Mouse (Mus musculus) heart, embryonic 13.5 days (tissue): ENCODE measurements around the gene Rhoj. TPM values are rescaled to one million over a fixed set of nuclear protein-coding genes. Genes with fewer than 3 reads are reported as not detected.

ENCODE experiments used
- ATAC-seq: fragments of 200-750 bp; cut with Nextera tagmentation; 2 replicates; pipeline ENCODE4 v1.8.0; 2017; ENCODE audit warnings: moderate TSS enrichment; ENCODE audit not compliant: insufficient number of reproducible peaks, low FRiP score, low TSS enrichment; ENCODE audit errors: extremely low read depth
- H3K27ac ChIP-seq: fragments of 300-500 bp; sonication (generic); replicated peaks from 2 replicates; pipeline ENCODE4 v1.5.1; 2015; ENCODE audit warnings: moderate library complexity, mild to moderate bottlenecking, inconsistent platforms
- H3K27me3 ChIP-seq: fragments of 300-500 bp; sonication (generic); replicated peaks from 2 replicates; pipeline ENCODE4 v1.6.1; 2015; ENCODE audit warnings: mild to moderate bottlenecking, inconsistent platforms
- H3K36me3 ChIP-seq: fragments of 300-500 bp; sonication (generic); 2 replicates; pipeline ENCODE4 v1.6.1; 2015; ENCODE audit warnings: mild to moderate bottlenecking, inconsistent platforms
- H3K4me1 ChIP-seq: fragments of 300-500 bp; sonication (generic); 2 replicates; pipeline ENCODE4 v1.6.1; 2015; ENCODE audit warnings: inconsistent platforms
- H3K4me2 ChIP-seq: fragments of 300-500 bp; sonication (generic); 2 replicates; pipeline ENCODE4 v1.6.1; 2015; ENCODE audit warnings: inconsistent platforms, mild to moderate bottlenecking, moderate library complexity
- H3K4me3 ChIP-seq: fragments of 300-500 bp; sonication (generic); 2 replicates; pipeline ENCODE4 v1.5.1; 2015; ENCODE audit warnings: moderate library complexity, mild to moderate bottlenecking, inconsistent platforms
- H3K9ac ChIP-seq: fragments of 300-500 bp; sonication (generic); 2 replicates; pipeline ENCODE4 v1.6.1; 2015; ENCODE audit warnings: inconsistent platforms, mild to moderate bottlenecking, moderate library complexity
- H3K9me3 ChIP-seq: fragments of 300-500 bp; sonication (generic); 2 replicates; pipeline ENCODE4 v1.6.1; 2016; ENCODE audit warnings: inconsistent platforms
- WGBS: fragments of 180-500 bp; shearing (Covaris S2); methylation state at CpG from one replicate; pipeline ENCODE4 v1.1.7; 2015; ENCODE audit warnings: mixed read lengths; 5-methylcytosine and 5-hydroxymethylcytosine counted together
- polyA plus RNA-seq: library from polyadenylated mRNA; unstranded; fragments of >200 nt; fragmentation: Nextera tagmentation; extraction: Ambion mirVana; gene quantifications from 2 replicates; pipeline ENCODE4 v1.2.1, GENCODE M21; 2015

Gene Rhoj
- polyA plus RNA-seq, 1 experiment from 2014 or later, result 43.0 TPM

GRCm38 (mm10) chr12:75367371-75367770 is 59.2 kb downstream of the Rhoj start:
- peaks cover 23% of the 10 kb centered on the region for H3K4me1 ChIP-seq
- H3K4me2 ChIP-seq, result no peak overlapping the region
- H3K27me3 ChIP-seq, result no peaks in the 10 kb centered on the region
- H3K9me3 ChIP-seq, result no peaks in the 10 kb centered on the region
- no peak for ATAC-seq
- no peak overlapping the region for H3K4me3 ChIP-seq
- no peak overlapping the region for H3K27ac ChIP-seq
- peaks cover 9% of the 10 kb centered on the region; the same call in 1 of the 2 replicates for H3K36me3 ChIP-seq
- WGBS, result 83% methylated on average over 6 of the region's 6 CpGs
- no peak overlapping the region for H3K9ac ChIP-seq

DNA sequence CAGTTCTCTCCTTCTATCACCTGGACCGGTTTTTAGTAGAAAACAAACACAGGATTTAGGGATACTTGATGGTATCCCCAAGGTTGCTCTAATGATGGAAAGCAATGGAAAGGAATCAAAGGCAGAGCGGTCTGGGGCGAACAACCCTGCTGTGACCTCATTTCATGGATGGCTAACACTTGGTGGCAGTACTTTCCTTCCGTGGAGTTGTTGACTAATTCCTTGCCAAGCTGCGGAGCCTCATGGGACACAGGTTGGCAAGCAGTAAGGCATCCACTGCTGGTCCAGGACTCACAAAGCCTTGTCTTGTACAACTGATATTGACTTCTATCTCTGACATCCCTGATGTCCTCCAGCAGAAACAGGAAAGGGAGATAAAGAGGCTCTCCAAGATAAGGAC is 60.4 kb downstream of the Rhoj start:
- Histone ChIP-seq H3K9me3 (no peaks in the 10 kb centered on the region), H3K36me3 (no peaks in the 10 kb centered on the region), H3K9ac (no peak overlapping the region), H3K4me2 (no peak overlapping the region), H3K4me1 (peaks cover 23% of the 10 kb centered on the region), H3K4me3 (no peak overlapping the region), H3K27ac (0 out of 2 replicates have a peak overlapping the region, but pooled peaks have one; percentile 58), H3K27me3 (no peaks in the 10 kb centered on the region)
- 68% methylated on average over 5 of the region's 5 CpGs for WGBS
- ATAC-seq, result no peak

DNA sequence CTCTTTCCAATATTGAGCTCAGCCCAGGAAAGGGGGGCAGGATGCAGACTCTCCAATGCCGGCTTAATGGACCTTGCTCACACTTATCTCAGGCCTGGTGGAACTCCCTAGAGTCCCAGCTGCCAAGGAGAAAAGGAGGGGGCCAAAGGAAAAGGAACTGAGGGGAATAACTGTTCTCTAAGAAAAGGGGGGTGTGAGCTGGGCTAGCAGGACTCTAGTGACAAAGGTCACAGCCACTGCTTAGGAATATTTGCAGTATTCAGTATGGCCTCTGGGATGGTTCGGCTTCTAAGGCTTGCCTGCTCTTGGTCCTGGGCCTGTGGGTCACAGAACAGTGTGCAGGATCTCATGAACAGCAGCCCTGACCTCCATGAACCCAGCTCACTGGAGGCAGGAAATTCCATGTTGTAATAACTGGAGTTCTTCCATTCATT is 61.3 kb downstream of the Rhoj start:
- H3K4me1 ChIP-seq, result peaks cover 23% of the 10 kb centered on the region

DNA sequence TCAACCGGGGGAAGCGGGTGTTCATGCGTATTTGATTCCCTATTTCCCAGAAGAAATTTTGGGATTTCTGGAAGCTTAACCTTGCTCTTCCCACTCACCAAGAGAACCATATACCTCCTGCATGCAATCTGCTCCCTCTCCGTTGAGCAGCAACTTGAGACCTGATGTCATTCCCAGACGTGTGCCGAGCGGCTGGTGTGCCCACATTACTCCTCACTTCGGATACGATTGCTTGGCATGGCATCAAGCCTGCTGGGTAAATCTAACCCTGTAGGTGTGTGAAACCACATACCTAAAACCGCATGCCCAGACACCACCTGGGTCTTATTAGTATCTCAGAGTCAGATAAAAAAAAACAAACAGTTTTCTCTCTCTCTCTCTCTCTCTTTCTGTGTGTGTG is 66.3 kb downstream of the Rhoj start:
- H3K9ac ChIP-seq, result no peak overlapping the region
- no peak overlapping the region for H3K4me3 ChIP-seq
- no peak for ATAC-seq
- WGBS, result 83% methylated on average over 10 of the region's 10 CpGs
- no peak overlapping the region for H3K4me2 ChIP-seq
- peaks cover 25% of the 10 kb centered on the region for H3K36me3 ChIP-seq
- H3K27ac ChIP-seq, result no peak overlapping the region
- H3K4me1 ChIP-seq, result peaks cover 2% of the 10 kb centered on the region; the same call in 1 of the 2 replicates
- no peaks in the 10 kb centered on the region for H3K27me3 ChIP-seq
- no peaks in the 10 kb centered on the region for H3K9me3 ChIP-seq

More for the DNA sequence above, 61.3 kb downstream of the Rhoj start:
- Histone ChIP-seq H3K27me3 (no peaks in the 10 kb centered on the region), H3K36me3 (no peaks in the 10 kb centered on the region), H3K4me3 (no peak overlapping the region), H3K27ac (peak overlapping the region; percentile 58), H3K4me2 (no peak overlapping the region), H3K9ac (no peak overlapping the region), H3K9me3 (no peaks in the 10 kb centered on the region)
- no peak for ATAC-seq
- WGBS, result 35% methylated on average over 2 of the region's 2 CpGs

DNA sequence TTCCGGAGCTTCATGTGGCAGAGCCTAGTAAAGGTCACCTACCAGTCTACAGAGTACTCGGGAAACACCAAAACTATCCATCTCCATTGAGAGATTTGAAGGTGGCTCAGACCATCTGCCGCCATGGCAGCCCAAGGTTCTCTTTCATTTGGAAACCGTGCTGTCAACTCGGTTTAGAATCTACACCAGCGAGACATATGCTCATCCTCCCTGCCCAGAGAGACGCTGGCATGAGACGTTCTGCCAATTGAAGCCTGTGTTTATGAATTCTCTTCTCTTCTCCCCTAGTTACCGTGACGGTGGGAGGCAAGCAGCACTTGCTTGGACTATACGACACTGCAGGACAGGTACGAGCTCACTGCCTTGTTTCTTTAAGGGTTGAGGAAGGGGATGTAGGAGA is 66.9 kb downstream of the Rhoj start:
- Histone ChIP-seq H3K9ac (no peak overlapping the region), H3K4me3 (no peak overlapping the region), H3K36me3 (peaks cover 25% of the 10 kb centered on the region), H3K27ac (no peak overlapping the region), H3K4me1 (no peaks in the 10 kb centered on the region), H3K9me3 (no peaks in the 10 kb centered on the region), H3K4me2 (no peak overlapping the region), H3K27me3 (no peaks in the 10 kb centered on the region)
- no peak for ATAC-seq
- 83% methylated on average over 12 of the region's 12 CpGs for WGBS

GRCm38 (mm10) chr12:75376126-75376525 is 68.0 kb downstream of the Rhoj start:
- no peak for ATAC-seq
- Histone ChIP-seq H3K9me3 (no peaks in the 10 kb centered on the region), H3K27me3 (no peaks in the 10 kb centered on the region), H3K9ac (no peak overlapping the region), H3K4me1 (no peaks in the 10 kb centered on the region), H3K27ac (no peak overlapping the region), H3K4me2 (no peak overlapping the region), H3K4me3 (no peak overlapping the region), H3K36me3 (peaks cover 25% of the 10 kb centered on the region)
- WGBS, result 79% methylated on average over 6 of the region's 6 CpGs

- Histone ChIP-seq H3K4me1 (no peaks in the 10 kb centered on the region), H3K4me3 (no peak overlapping the region), H3K36me3 (no peaks in the 10 kb centered on the region), H3K9ac (no peak overlapping the region), H3K27me3 (peaks cover 22% of the 10 kb centered on the region), H3K9me3 (no peaks in the 10 kb centered on the region), H3K27ac (no peak overlapping the region), H3K4me2 (no peak overlapping the region)
- WGBS, result 77% methylated on average over 9 of the region's 9 CpGs
- ATAC-seq, result no peak
These were observed 78.6 kb downstream of the Rhoj start for GRCm38 (mm10) chr12:75386731-75387130.

GRCm38 (mm10) chr12:75387156-75387555 is 79.0 kb downstream of the Rhoj start:
- Histone ChIP-seq H3K36me3 (no peaks in the 10 kb centered on the region), H3K4me3 (no peak overlapping the region), H3K9ac (no peak overlapping the region), H3K27ac (no peak overlapping the region), H3K4me1 (no peaks in the 10 kb centered on the region), H3K4me2 (no peak overlapping the region), H3K9me3 (no peaks in the 10 kb centered on the region), H3K27me3 (peaks cover 22% of the 10 kb centered on the region)
- WGBS, result 78% methylated on average over 8 of the region's 8 CpGs
- ATAC-seq, result no peak

DNA sequence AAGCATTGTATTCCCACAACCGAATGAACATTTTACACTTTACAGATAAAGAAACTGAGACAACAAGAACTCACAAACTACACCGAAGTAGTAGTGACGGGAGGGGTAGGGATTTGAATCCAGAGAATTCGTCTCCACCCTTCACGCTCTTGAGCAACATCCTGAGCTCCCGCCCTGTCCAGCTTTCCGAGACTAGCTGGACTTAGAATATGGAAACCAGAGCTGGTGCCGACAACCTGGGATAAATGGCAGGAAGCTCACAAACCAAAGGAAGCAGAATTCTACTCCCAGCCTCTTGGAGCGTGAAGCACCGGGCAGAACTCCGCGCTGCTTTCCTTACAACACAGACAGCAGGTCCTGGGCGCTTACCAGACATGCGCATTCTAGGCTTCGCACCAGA is 79.7 kb downstream of the Rhoj start:
- Histone ChIP-seq H3K4me1 (no peaks in the 10 kb centered on the region), H3K4me3 (no peak overlapping the region), H3K36me3 (peaks cover 4% of the 10 kb centered on the region), H3K9ac (no peak overlapping the region), H3K27me3 (peaks cover 22% of the 10 kb centered on the region), H3K9me3 (no peaks in the 10 kb centered on the region), H3K4me2 (no peak overlapping the region), H3K27ac (no peak overlapping the region)
- 60% methylated on average over 15 of the region's 15 CpGs for WGBS
- ATAC-seq, result no peak

GRCm38 (mm10) chr12:75388521-75388920 is 80.4 kb downstream of the Rhoj start:
- H3K4me1 ChIP-seq, result no peaks in the 10 kb centered on the region
- ATAC-seq, result no peak
- H3K4me3 ChIP-seq, result no peak overlapping the region
- H3K27me3 ChIP-seq, result peaks cover 22% of the 10 kb centered on the region
- peaks cover 8% of the 10 kb centered on the region for H3K36me3 ChIP-seq
- 81% methylated on average over 9 of the region's 9 CpGs for WGBS
- no peak overlapping the region for H3K27ac ChIP-seq
- no peak overlapping the region for H3K4me2 ChIP-seq
- no peaks in the 10 kb centered on the region for H3K9me3 ChIP-seq
- H3K9ac ChIP-seq, result no peak overlapping the region

GRCm38 (mm10) chr12:75389308-75390135 is 81.4 kb downstream of the Rhoj start:
- Histone ChIP-seq H3K27me3 (peaks cover 22% of the 10 kb centered on the region), H3K9me3 (no peaks in the 10 kb centered on the region), H3K4me1 (no peaks in the 10 kb centered on the region), H3K9ac (0 out of 2 replicates have a peak overlapping the region, but pooled peaks have one; percentile 3), H3K36me3 (peaks cover 8% of the 10 kb centered on the region), H3K27ac (no peak overlapping the region), H3K4me3 (no peak overlapping the region), H3K4me2 (0 out of 2 replicates have a peak overlapping the region, but pooled peaks have one; percentile 27)
- no peak for ATAC-seq
- 32% methylated on average over 20 of the region's 20 CpGs for WGBS

GRCm38 (mm10) chr12:75391526-75391925 is 83.4 kb downstream of the Rhoj start:
- no peak overlapping the region for H3K27ac ChIP-seq
- WGBS, result 72% methylated on average over 9 of the region's 9 CpGs
- ATAC-seq, result no peak

More at GRCm38 (mm10) chr12:75391526-75391925, 83.4 kb downstream of the Rhoj start:
- Histone ChIP-seq H3K4me1 (peaks cover 7% of the 10 kb centered on the region; the same call in 1 of the 2 replicates), H3K9ac (no peak overlapping the region), H3K36me3 (peaks cover 8% of the 10 kb centered on the region), H3K4me3 (no peak overlapping the region), H3K9me3 (no peaks in the 10 kb centered on the region), H3K27me3 (peaks cover 22% of the 10 kb centered on the region), H3K4me2 (no peak overlapping the region)
